Comparison of ENCODE assay signal across 11 mouse cellular contexts in the genomic region with DNA sequence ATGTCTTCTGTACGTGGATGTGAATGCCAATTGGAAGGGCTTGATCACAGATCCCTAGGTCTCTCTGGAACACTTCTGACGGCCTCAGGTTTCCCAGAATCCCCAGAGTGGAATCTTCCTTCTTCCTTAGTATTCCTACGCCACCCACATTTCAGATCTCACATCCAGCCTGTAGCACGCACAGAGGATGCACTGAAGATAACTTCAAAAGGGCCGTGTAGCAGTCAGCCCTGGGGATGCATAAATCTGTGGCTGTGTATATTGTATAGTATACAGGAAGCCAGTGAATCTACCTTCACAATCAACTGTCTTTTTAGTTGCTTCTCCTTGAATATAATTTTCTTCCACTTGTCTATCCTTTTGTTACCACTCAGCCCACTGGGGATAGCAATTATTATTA.
"Had no signal": no experiment of that assay in that cellular context is flagged by ENCODE, and none has a peak within 500 bp of the region (broad histone marks: within the 10 kb centered on the region; RNA-seq: fewer than 3 reads in every experiment).

No protein-coding gene starts in this region.

- H3K36me3 ChIP-seq: limb, embryonic 12.5 days; liver, embryonic 13.5 days; neural tube, embryonic 12.5 days had no signal

- H3K27ac ChIP-seq: limb, embryonic 12.5 days; liver, embryonic 13.5 days; neural tube, embryonic 12.5 days had no signal

- H3K9me3 ChIP-seq: liver, embryonic 13.5 days; neural tube, embryonic 12.5 days had no signal

- DNase-seq: kidney, postnatal 10 days; layer of hippocampus, postnatal 36 days; liver; liver, embryonic 13.5 days; lung, adult 18-20 months; thymus, adult 18-20 months; thymus, postnatal 14 days had no signal

- H3K4me1 ChIP-seq: liver, embryonic 13.5 days had no signal

- H3K4me2 ChIP-seq: limb, embryonic 12.5 days; liver, embryonic 13.5 days; neural tube, embryonic 12.5 days had no signal

- H3K4me3 ChIP-seq: limb, embryonic 12.5 days; liver, embryonic 13.5 days; myocyte; neural tube, embryonic 12.5 days had no signal

- H3K27me3 ChIP-seq: limb, embryonic 12.5 days; liver, embryonic 13.5 days; neural tube, embryonic 12.5 days had no signal

- H3K9ac ChIP-seq: limb, embryonic 12.5 days; liver, embryonic 13.5 days; neural tube, embryonic 12.5 days had no signal

- ATAC-seq: intestine, postnatal 0 days had no signal
